Mouse (Mus musculus): ENCODE results near the gene Cxcl9. TPM values are rescaled to one million over a fixed set of nuclear protein-coding genes. Genes with fewer than 3 reads are reported as not detected.
"Not testable (repeated sequence)": the region's sequence is repeated elsewhere in the genome, so short reads cannot be mapped to it uniquely, and the experiment has no call there.

The Cxcl9 gene
- total RNA-seq (2015; ENCODE audit: low replicate concordance) (0.84 and 2.5 TPM in 2 replicates), total RNA-seq (2017; ENCODE audit: low replicate concordance) (1.4 and 23.5 TPM in 2 replicates)

- ATAC-seq (replicated peaks; ENCODE audit: low FRiP score, poor library complexity, severe bottlenecking), result no peak
These were observed at the start of gene Cxcl9 for GRCm38 (mm10) chr5:92327929-92328328. Gene Cxcl9, minus strand, starts transcription at chr5:92328079.

DNA sequence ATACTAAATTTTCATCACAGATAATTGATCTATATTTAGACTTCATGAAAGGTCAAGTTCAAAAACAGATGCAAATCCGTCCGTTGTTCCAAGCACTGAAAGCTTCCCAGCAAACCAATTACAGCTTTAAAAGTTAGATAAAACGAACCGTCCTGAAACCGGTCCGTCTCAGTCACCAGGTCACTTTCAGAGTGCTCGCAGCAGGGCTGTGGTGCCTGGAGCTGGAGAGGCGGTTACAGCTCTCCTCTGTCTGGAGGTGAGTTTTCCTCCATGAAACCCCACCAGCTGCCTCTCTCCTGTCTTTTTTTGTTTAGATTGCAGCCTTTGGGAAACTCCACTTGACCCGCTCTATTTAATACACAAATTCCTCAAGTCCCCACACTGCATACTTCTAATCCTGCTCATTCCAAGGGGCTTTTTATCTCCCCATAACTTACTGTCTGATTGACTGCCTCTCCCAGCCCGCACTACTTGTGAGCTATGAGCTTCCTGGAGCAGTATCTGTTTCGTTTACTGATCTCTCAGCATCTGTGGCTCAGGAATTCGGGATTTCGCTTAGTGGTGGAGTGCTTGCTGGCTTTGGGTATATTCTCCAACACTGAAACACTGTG lies 49.0 kb upstream of the Cxcl9 start:
- no peak for ATAC-seq (replicated peaks; ENCODE audit: low FRiP score, poor library complexity, severe bottlenecking)

DNA sequence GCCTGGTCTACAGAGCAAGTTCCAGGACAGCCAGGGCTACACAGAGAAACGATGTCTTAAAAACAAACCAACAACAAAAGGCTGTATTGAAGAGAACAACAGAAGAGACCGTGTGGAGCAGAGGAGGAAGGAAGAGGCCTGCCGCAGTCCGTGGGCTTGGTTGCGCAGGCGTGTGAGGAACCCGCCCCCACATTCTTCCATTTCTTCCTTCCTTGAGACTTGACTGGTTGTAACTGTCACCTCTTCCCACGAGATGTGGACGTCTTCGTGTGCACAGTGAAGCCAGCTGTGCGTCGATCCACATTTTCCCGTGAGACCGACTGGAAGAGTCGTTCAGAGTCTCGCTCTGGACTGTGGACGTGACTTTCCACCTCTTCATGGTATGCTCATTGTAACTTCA lies 47.5 kb upstream of the Cxcl9 start:
- 0 out of 2 replicates have a peak, but pooled peaks have one; percentile 34 for ATAC-seq (replicated peaks; ENCODE audit: low FRiP score, poor library complexity, severe bottlenecking)

DNA sequence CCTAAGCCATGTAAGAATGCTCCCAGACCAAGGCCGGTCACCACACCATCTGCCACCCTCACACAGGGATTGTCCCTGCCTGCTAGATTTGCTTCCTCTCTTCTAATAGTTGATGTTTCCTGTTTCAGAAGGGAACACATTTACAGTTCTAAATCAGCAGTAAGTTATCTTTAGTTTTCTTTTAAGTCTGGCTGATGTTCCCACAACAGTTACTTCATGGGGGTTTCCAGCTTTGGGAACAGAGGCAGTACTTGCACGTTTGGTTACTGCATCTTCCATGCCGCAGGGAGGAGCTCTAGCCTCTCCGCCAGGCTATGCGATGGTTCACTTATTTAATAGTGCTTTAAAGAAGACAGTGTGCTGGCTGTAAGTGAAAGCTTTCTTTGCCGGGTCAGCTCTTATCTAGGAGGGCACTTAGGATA lies 46.9 kb upstream of the Cxcl9 start:
- no peak for ATAC-seq (replicated peaks; ENCODE audit: low FRiP score, poor library complexity, severe bottlenecking)

- ATAC-seq (replicated peaks; ENCODE audit: low FRiP score, poor library complexity, severe bottlenecking), result no peak
These were observed 44.7 kb upstream of the Cxcl9 start for GRCm38 (mm10) chr5:92372605-92373004.

- ATAC-seq (replicated peaks; ENCODE audit: low FRiP score, poor library complexity, severe bottlenecking), result no peak
These were observed 43.6 kb upstream of the Cxcl9 start for GRCm38 (mm10) chr5:92371361-92371976.

DNA sequence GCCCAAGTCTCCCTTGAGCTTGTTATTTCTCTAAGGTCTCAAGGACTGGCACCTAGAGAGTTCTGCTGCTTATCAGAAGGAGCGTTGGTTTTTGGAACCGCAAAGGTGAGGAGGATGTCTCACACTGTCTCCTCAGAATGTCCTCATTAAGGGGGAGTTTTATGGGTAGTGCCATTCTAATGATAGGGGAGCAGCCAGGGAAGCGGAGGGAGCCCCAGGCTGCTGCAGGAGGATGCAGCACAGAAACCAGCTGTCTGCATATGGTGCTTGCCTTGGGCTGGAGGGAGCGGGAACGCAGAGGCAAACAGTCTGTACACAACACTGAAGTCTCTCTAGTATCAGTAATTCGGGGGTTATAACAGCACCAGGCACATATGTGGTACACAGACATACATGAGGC lies 43.0 kb upstream of the Cxcl9 start:
- ATAC-seq (replicated peaks; ENCODE audit: low FRiP score, poor library complexity, severe bottlenecking), result no peak

- no peak for ATAC-seq (replicated peaks; ENCODE audit: low FRiP score, poor library complexity, severe bottlenecking)
These were observed 42.5 kb upstream of the Cxcl9 start for GRCm38 (mm10) chr5:92370392-92370791.

DNA sequence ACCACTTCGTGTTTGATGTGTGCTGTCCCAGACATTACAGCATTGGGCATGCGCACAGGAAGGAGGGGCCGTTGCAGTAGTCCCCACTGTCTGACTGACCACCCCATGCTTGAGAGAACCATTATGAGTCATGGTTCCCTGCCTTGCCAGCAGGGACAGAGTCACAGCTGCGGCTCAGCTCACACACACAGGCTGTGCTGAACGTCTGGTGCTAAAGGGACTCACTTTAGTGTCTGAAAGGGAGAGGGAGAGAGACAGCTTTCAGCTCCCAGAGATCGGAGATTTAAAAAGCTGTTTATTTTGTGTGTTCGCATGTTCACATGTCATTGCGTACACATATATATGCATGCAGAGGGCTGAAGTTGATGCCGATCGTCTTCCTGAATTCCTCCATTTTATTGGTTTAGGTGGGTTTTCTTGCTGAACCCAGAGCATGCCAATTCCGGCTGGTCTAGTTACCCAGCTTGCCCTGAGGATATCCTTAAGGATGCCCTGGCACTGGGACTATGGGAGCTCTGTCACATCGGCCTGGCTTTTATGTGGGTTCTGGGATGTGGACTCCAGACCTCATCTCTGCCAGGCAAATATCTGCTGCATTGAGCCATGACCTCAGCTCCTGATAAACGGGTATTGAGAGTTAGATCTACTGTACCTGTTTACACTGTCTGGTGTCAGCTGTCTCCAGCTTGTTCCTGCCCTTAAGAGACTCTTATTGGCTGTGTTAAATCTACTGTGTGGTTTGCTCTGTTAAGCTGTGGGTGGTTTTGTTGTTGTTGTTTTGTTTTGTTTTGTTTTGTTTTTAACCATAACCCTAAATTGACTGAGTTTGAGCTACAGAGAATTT lies 41.5 kb upstream of the Cxcl9 start:
- no peak for ATAC-seq (replicated peaks; ENCODE audit: low FRiP score, poor library complexity, severe bottlenecking)

- ATAC-seq (replicated peaks; ENCODE audit: low FRiP score, poor library complexity, severe bottlenecking), result no peak
These were observed 40.5 kb upstream of the Cxcl9 start for GRCm38 (mm10) chr5:92368392-92368791.

GRCm38 (mm10) chr5:92366565-92366964 lies 38.7 kb upstream of the Cxcl9 start:
- no peak for ATAC-seq (replicated peaks; ENCODE audit: low FRiP score, poor library complexity, severe bottlenecking)

GRCm38 (mm10) chr5:92365146-92365705 lies 37.3 kb upstream of the Cxcl9 start:
- ATAC-seq (replicated peaks; ENCODE audit: low FRiP score, poor library complexity, severe bottlenecking), result no peak

GRCm38 (mm10) chr5:92364011-92364410 lies 36.1 kb upstream of the Cxcl9 start:
- no peak for ATAC-seq (replicated peaks; ENCODE audit: low FRiP score, poor library complexity, severe bottlenecking)

DNA sequence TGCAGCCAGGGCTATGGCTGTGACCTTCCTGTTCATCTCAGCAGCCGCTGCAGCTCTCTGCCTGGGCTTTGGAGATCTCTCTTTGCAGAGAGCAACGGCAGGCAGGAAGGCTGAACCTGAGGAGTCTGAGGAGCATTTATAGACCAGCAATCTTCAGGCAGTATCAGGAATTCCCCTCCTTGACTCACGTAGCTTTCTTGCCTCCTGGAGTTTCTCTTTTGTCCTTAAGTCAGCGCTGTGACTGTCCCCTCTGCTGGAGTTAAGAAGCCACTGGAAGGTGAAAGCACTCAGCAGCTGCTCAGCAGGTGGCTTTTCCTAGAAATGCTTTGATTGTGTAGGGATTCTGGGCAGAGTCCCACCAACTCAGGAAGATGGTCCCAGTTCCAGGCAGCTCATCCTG lies 35.3 kb upstream of the Cxcl9 start:
- ATAC-seq (replicated peaks; ENCODE audit: low FRiP score, poor library complexity, severe bottlenecking), result no peak

GRCm38 (mm10) chr5:92358767-92359455 lies 31.0 kb upstream of the Cxcl9 start:
- ATAC-seq (replicated peaks; ENCODE audit: low FRiP score, poor library complexity, severe bottlenecking), result no peak

GRCm38 (mm10) chr5:92358033-92358432 lies 30.2 kb upstream of the Cxcl9 start:
- no peak for ATAC-seq (replicated peaks; ENCODE audit: low FRiP score, poor library complexity, severe bottlenecking)

- peak; percentile 73 for ATAC-seq (replicated peaks; ENCODE audit: low FRiP score, poor library complexity, severe bottlenecking)
These were observed 25.6 kb upstream of the Cxcl9 start for GRCm38 (mm10) chr5:92353517-92353916.

- ATAC-seq (replicated peaks; ENCODE audit: low FRiP score, poor library complexity, severe bottlenecking), result not testable (repeated sequence)
These were observed 24.8 kb upstream of the Cxcl9 start for GRCm38 (mm10) chr5:92352716-92353115.

DNA sequence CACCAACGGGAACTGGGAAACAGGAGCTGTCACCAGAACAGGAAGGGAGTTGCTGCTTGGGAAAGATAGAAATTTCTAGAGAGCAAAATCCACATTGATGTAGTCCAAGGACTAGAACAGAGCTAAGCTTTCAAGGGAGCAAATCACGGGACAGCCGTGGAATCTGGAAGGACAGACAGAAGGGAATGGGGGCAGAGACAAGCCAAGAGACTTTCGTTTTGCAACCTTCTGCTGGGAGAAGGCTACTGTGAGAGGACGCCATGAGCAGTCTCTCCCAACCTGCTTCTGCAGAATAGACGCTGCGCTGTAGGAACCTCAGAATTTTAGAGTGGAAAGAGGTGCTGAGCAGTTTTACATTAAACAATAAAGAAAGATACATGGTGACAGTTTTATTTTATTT lies 21.9 kb upstream of the Cxcl9 start:
- no peak for ATAC-seq (replicated peaks; ENCODE audit: low FRiP score, poor library complexity, severe bottlenecking)
